Mouse (Mus musculus) spleen, embryonic (tissue): ENCODE data around the gene Hint1.

Source experiments
- CTCF ChIA-PET: fragments of 350-600 bp; sonication (Branson Sonifier 250); formaldehyde crosslinking; loops from one replicate; lab custom pipeline; 2022; lab: Charles Lee

Hint1 gene

DNA sequence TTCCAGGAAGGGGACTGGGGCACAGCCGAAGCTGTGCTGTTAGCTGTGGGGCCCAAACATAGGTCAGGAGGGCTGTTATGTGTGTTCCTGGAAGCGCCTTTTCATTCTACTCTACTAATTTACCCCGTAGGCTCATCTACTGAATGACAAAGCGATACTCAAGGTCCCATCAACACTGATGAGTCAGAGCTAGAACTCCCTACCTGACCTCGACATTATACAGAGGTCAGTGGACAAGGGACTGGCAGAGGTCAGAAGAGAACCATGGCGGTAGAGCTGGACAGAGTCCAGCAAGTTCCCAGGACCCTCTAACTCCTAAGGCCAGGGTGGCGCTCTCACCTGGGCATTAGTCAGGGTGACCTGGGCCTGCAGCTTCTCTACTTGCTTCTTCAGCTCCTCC is 51.3 kb downstream of the Hint1 start:
- CTCF ChIA-PET = interaction anchor here (0.9 kb wide), 1 partner anchor 69 kb away, joined by 3 read pairs; no protein-coding TSS in a partner anchor

DNA sequence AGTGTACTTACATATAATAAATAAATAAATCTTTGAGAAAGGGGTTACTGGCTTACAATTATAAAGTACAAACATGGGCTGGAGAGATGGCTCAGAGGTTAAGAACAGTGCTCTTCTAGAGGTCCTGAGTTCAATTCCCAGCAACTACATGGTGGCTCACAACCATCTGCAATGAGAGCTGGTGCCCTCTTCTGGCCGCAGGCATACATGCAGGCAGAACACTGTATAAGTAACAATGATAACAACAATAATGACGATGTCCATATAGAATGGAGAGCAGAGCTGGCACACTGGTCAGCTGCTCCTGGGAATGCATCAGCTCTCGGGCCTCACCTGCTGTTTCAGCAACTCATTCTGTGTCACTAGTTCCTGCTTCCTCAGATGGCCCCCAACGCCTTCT is 52.1 kb downstream of the Hint1 start:
- CTCF ChIA-PET = interaction anchor here (0.6 kb wide), 1 partner anchor 1063 kb away, joined by 6 read pairs; no protein-coding TSS in a partner anchor
